Mouse (Mus musculus): Measurements from ENCODE around the gene Plekhh1. TPM values are rescaled to one million over a fixed set of nuclear protein-coding genes. Genes with fewer than 3 reads are reported as not detected.
"Not testable (repeated sequence)": the region's sequence is repeated elsewhere in the genome, so short reads cannot be mapped to it uniquely, and the experiment has no call there.

Gene Plekhh1
- polyA plus RNA-seq, 1 experiment, result 10.6 TPM

- DNase-seq (ENCODE audit: extremely low spot score in 1 of 2, low spot score in 1 of 2), result peak; percentile 39 to 80
Measured at GRCm38 (mm10) chr12:79022882-79023281, 6.1 kb upstream of the Plekhh1 start.

- not testable (repeated sequence) for DNase-seq (ENCODE audit: extremely low spot score in 1 of 2, low spot score in 1 of 2)
Measured at GRCm38 (mm10) chr12:79027526-79027925, 1.4 kb upstream of the Plekhh1 start.

GRCm38 (mm10) chr12:79034331-79034730 is 5.4 kb downstream of the Plekhh1 start:
- DNase-seq (ENCODE audit: extremely low spot score in 1 of 2, low spot score in 1 of 2), result no peak

- DNase-seq (ENCODE audit: extremely low spot score in 1 of 2, low spot score in 1 of 2), result no peak
Measured at GRCm38 (mm10) chr12:79035349-79035748, 6.4 kb downstream of the Plekhh1 start.

GRCm38 (mm10) chr12:79039708-79040107 is 10.7 kb downstream of the Plekhh1 start:
- no peak for DNase-seq (ENCODE audit: extremely low spot score in 1 of 2, low spot score in 1 of 2)

GRCm38 (mm10) chr12:79040201-79040827 is 11.4 kb downstream of the Plekhh1 start:
- no peak for DNase-seq (ENCODE audit: extremely low spot score in 1 of 2, low spot score in 1 of 2)

- DNase-seq (ENCODE audit: extremely low spot score in 1 of 2, low spot score in 1 of 2), result no peak
Measured at GRCm38 (mm10) chr12:79041436-79041835, 12.5 kb downstream of the Plekhh1 start.

GRCm38 (mm10) chr12:79044668-79045067 is 15.7 kb downstream of the Plekhh1 start:
- peak in 1 of 2 experiments; percentile 18 for DNase-seq (ENCODE audit: extremely low spot score in 1 of 2, low spot score in 1 of 2)

- DNase-seq (ENCODE audit: extremely low spot score in 1 of 2, low spot score in 1 of 2), result peak in 1 of 2 experiments; percentile 35
Measured at GRCm38 (mm10) chr12:79046171-79046570, 17.2 kb downstream of the Plekhh1 start.

GRCm38 (mm10) chr12:79047203-79047602 is 18.2 kb downstream of the Plekhh1 start:
- no peak for DNase-seq (ENCODE audit: extremely low spot score in 1 of 2, low spot score in 1 of 2)

GRCm38 (mm10) chr12:79048898-79049297 is 19.9 kb downstream of the Plekhh1 start:
- DNase-seq (ENCODE audit: extremely low spot score in 1 of 2, low spot score in 1 of 2), result no peak

- DNase-seq (ENCODE audit: extremely low spot score in 1 of 2, low spot score in 1 of 2), result no peak
Measured at GRCm38 (mm10) chr12:79049807-79050206, 20.8 kb downstream of the Plekhh1 start.

GRCm38 (mm10) chr12:79050545-79051212 is 21.7 kb downstream of the Plekhh1 start:
- no peak for DNase-seq (ENCODE audit: extremely low spot score in 1 of 2, low spot score in 1 of 2)

- no peak for DNase-seq (ENCODE audit: extremely low spot score in 1 of 2, low spot score in 1 of 2)
Measured at GRCm38 (mm10) chr12:79052073-79052472, 23.1 kb downstream of the Plekhh1 start.

GRCm38 (mm10) chr12:79055276-79055675 is 26.3 kb downstream of the Plekhh1 start:
- DNase-seq (ENCODE audit: extremely low spot score in 1 of 2, low spot score in 1 of 2), result peak in 1 of 2 experiments; percentile 18

- no peak for DNase-seq (ENCODE audit: extremely low spot score in 1 of 2, low spot score in 1 of 2)
Measured at GRCm38 (mm10) chr12:79059573-79059972, 30.6 kb downstream of the Plekhh1 start.

- no peak for DNase-seq (ENCODE audit: extremely low spot score in 1 of 2, low spot score in 1 of 2)
Measured at GRCm38 (mm10) chr12:79060134-79060533, 31.2 kb downstream of the Plekhh1 start.

GRCm38 (mm10) chr12:79060766-79061652 is 32.0 kb downstream of the Plekhh1 start:
- DNase-seq (ENCODE audit: extremely low spot score in 1 of 2, low spot score in 1 of 2), result no peak

GRCm38 (mm10) chr12:79064451-79064850 is 35.5 kb downstream of the Plekhh1 start:
- DNase-seq (ENCODE audit: extremely low spot score in 1 of 2, low spot score in 1 of 2), result no peak

GRCm38 (mm10) chr12:79066431-79066830 is 37.5 kb downstream of the Plekhh1 start:
- no peak for DNase-seq (ENCODE audit: extremely low spot score in 1 of 2, low spot score in 1 of 2)

GRCm38 (mm10) chr12:79067526-79067925 is 38.6 kb downstream of the Plekhh1 start:
- no peak for DNase-seq (ENCODE audit: extremely low spot score in 1 of 2, low spot score in 1 of 2)
